Mouse (Mus musculus): ENCODE results near the gene Olfr1310.
"Not testable (repeated sequence)": the region's sequence is repeated elsewhere in the genome, so short reads cannot be mapped to it uniquely, and the experiment has no call there.

Gene Olfr1310

GRCm38 (mm10) chr2:112012608-112013007 is at the start of gene Olfr1310:
TSS of gene Olfr1310 (minus strand) at chr2:112012708.
- no peak for DNase-seq

GRCm38 (mm10) chr2:112050138-112050537 is 37.6 kb upstream of the Olfr1310 start, which contains the start of gene Olfr1312:
TSS of gene Olfr1312 (minus strand) at chr2:112050238.
- DNase-seq = no peak

DNA sequence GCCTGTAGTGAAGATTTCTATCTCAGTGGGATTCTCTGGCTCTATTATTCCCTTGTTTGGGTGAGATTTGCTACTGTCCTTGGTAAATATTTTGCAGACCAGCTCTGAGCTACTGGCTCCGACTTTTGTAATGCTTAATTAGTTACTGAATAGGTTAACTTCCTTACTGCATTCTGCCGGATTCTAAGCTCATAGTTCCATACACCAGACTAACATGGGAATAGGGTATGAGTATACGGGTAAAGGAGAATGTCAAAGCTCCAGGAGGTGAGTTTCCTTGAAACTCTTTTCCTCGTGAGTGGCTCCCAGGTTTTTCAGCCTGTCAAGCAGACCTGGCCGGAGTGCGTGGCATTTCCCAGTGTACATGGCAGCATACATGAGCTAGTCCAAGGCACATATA is 14.5 kb upstream of the Olfr1310 start:
- not testable (repeated sequence) for DNase-seq

DNA sequence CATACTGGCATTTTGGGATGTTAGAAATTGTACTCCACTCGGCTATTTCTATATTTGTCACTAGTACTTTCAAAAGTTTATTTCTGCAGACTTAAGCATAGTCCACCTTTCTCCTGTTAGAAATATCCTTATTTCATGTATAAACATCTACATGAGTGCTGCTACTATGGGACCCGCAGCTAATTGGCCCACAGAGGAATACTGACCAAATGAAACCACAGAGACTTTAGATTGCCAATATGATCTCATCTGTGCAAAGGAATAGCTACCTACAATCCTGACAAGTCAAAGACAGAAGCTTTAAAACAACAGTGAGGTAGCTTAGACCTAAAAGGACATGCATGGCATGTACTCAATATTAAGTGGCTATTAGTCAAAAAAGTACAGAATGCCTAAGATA is 11.8 kb upstream of the Olfr1310 start, which contains the start of gene Olfr1311:
Gene Olfr1311, minus strand, starts transcription at position 101 of the 400 bp plus-strand sequence.
- DNase-seq = no peak

DNA sequence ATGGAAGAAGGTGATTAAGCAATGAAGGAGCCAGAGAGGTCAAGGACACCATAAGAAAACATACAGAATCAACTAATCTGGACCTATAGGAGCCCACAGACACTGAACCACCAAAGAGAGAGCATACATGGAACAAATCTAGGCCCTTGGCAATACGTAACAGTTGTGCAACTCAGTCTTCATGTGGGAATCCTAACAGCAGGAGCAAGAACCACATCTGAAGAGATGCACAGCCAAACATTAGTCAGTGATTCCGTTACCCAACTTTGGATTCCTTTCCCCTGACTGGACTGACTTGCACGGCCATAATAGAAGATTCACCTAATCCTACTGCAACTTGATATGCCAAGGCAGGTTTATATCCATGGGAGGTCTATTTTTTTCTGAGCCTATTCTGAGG is 2.4 kb upstream of the Olfr1310 start:
- no peak for DNase-seq

- DNase-seq = no peak
Measured at GRCm38 (mm10) chr2:111990181-111990580, 22.3 kb downstream of the Olfr1310 start, which contains the start of gene Olfr1309. TSS of gene Olfr1309 (minus strand) at chr2:111990281.

- no peak for DNase-seq
Measured at GRCm38 (mm10) chr2:111964844-111965243, 47.7 kb downstream of the Olfr1310 start, which contains the start of gene Olfr1308. TSS of gene Olfr1308 (minus strand) at chr2:111964944.

All from liver (tissue).